Mouse (Mus musculus) embryonic facial prominence, embryonic 12.5 days (tissue): ENCODE measurements around the gene Zfp691. TPM values are rescaled to one million over a fixed set of nuclear protein-coding genes. Genes with fewer than 3 reads are reported as not detected.

Source experiments
- ATAC-seq: fragments of 200-750 bp; cut with Nextera tagmentation; 2 replicates; pipeline ENCODE4 v1.8.0; 2017; ENCODE audit not compliant: insufficient number of reproducible peaks, insufficient read depth, low FRiP score, low TSS enrichment
- H3K27ac ChIP-seq: fragments of 300-500 bp; sonication (generic); 2 replicates; pipeline ENCODE4 v1.5.1; 2016; ENCODE audit warnings: mild to moderate bottlenecking
- H3K27me3 ChIP-seq: fragments of 300-500 bp; sonication (generic); 2 replicates; pipeline ENCODE4 v1.6.1; 2016; ENCODE audit warnings: mild to moderate bottlenecking, moderate library complexity
- H3K36me3 ChIP-seq: fragments of 300-500 bp; sonication (generic); 2 replicates; pipeline ENCODE4 v1.6.1; 2016; ENCODE audit warnings: mild to moderate bottlenecking
- H3K4me1 ChIP-seq: fragments of 300-500 bp; sonication (generic); 2 replicates; pipeline ENCODE4 v1.6.1; 2016
- H3K4me2 ChIP-seq: fragments of 300-500 bp; sonication (generic); replicated peaks from 2 replicates; pipeline ENCODE4 v1.6.1; 2016; ENCODE audit warnings: mild to moderate bottlenecking, moderate library complexity
- H3K4me3 ChIP-seq: fragments of 300-500 bp; sonication (generic); 2 replicates; pipeline ENCODE4 v1.5.1; 2016; ENCODE audit warnings: mild to moderate bottlenecking
- H3K9ac ChIP-seq: fragments of 300-500 bp; sonication (generic); 2 replicates; pipeline ENCODE4 v1.6.1; 2016; ENCODE audit warnings: mild to moderate bottlenecking, moderate library complexity
- H3K9me3 ChIP-seq: fragments of 300-500 bp; sonication (generic); 2 replicates; pipeline ENCODE4 v1.6.1; 2016; ENCODE audit warnings: mild to moderate bottlenecking, moderate library complexity
- WGBS: fragments of 180-500 bp; shearing (Covaris S2); methylation state at CpG from one replicate; pipeline ENCODE4 v1.1.7; 2016; 5-methylcytosine and 5-hydroxymethylcytosine counted together
- polyA plus RNA-seq: library from polyadenylated mRNA; unstranded; fragments of >200 nt; fragmentation: Nextera tagmentation; extraction: Ambion mirVana; gene quantifications from 2 replicates; pipeline ENCODE4 v1.2.1, GENCODE M21; 2016

The Zfp691 gene
- polyA plus RNA-seq = 7.7 and 7.8 TPM in 2 replicates

DNA sequence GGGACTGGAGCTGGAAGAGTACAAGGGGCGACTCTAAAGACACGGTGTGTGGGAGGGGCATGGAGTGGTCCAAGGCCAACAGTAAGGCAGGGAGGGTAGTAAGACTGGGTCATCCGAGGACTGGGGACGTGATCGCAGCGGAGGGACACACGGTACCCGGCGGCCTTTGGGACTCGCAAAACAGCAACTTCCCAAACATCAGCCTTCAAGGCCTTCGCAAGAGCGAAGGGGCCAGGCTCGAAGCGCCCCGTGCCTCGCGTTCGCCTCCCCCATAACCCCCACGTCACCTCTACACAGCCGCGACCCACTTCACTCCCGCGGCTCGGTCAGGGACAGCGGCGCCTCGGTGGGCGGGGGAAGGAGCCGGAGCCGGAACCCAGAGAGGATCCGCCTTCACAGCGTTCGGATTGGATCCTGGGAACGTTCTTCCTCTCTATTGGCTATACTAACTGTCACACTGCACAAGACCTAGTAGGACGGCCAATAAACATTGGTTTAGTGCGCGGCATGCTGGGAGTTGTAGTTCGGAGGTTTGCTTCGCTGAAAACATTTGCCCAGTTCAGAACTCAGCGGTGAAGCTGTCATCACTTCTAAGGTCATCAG, at the start of gene Zfp691:
Zfp691 (minus strand) TSS at position 345 of the 603 bp plus-strand sequence.
- peaks cover 20% of the 10 kb centered on the region for H3K36me3 ChIP-seq
- H3K9me3 ChIP-seq = no peaks in the 10 kb centered on the region
- no peaks in the 10 kb centered on the region for H3K27me3 ChIP-seq
- H3K4me3 ChIP-seq = peak within 1 kb of the TSS; percentile 79
- WGBS = under 1% methylated on average over 40 of the region's 40 CpGs
- ATAC-seq = peak; percentile 100
- no peak within 1 kb of the TSS for H3K27ac ChIP-seq
- peak within 1 kb of the TSS; percentile 85 for H3K9ac ChIP-seq
- peak within 1 kb of the TSS; percentile 83 for H3K4me2 ChIP-seq
- peaks cover 13% of the 10 kb centered on the region; the same call in 1 of the 2 replicates for H3K4me1 ChIP-seq

DNA sequence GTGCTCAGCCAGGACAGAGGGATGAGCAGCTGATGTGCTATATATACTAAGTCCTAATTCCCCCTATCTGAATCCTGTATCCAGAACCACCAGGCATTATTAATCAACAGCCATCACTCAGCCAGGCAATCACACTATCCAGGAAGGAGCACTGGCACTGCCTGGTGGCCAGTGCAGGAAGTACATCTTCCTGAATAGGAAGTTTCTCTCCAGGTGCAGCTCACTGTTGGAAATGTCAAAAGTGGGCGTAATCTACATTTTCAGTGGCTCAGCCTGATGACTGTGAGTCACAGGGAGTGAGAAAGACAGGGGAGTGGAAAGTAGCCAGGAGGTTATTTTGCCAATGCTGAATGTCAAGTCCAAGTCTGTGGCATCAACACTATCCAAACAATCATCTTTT, 49.7 kb upstream of the Zfp691 start:
- Histone ChIP-seq H3K9ac (no peak overlapping the region), H3K27me3 (no peaks in the 10 kb centered on the region), H3K27ac (no peak overlapping the region), H3K4me1 (no peaks in the 10 kb centered on the region), H3K36me3 (peaks cover 48% of the 10 kb centered on the region), H3K4me2 (no peak overlapping the region), H3K4me3 (no peak overlapping the region), H3K9me3 (no peaks in the 10 kb centered on the region)
- WGBS = 94% methylated on average over 1 of the region's 1 CpGs
- ATAC-seq = no peak

DNA sequence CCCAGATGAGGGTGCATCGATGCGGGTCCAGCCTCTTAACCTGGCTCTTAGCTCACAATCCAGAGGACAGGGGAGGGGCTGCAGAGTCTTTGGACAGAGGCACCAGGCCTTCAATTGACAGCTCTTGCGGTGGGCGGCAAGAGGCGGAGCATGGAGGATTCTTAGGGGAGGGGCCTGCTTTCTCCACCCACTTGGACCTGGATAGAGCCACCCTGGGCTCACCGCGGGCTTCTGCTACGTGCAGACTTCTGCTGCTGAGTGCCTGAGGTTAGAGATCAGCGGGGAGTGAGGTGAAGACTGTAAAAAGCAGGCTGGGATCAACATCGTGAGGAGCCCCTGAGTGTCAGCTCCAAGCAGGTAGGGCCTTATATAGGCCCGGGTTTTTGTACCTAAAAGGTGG, 44.2 kb upstream of the Zfp691 start, which contains the start of gene Tmem269:
Tmem269 (minus strand) TSS at position 49 of the 400 bp plus-strand sequence.
- Histone ChIP-seq H3K9ac (no peak within 1 kb of the TSS), H3K4me2 (no peak within 1 kb of the TSS), H3K27ac (no peak within 1 kb of the TSS), H3K27me3 (no peaks in the 10 kb centered on the region), H3K36me3 (no peaks in the 10 kb centered on the region), H3K4me3 (no peak within 1 kb of the TSS), H3K4me1 (peaks cover 7% of the 10 kb centered on the region; the same call in 1 of the 2 replicates), H3K9me3 (no peaks in the 10 kb centered on the region)
- peak; percentile 32; the same call in 1 of the 2 replicates for ATAC-seq
- 13% methylated on average over 11 of the region's 11 CpGs for WGBS

DNA sequence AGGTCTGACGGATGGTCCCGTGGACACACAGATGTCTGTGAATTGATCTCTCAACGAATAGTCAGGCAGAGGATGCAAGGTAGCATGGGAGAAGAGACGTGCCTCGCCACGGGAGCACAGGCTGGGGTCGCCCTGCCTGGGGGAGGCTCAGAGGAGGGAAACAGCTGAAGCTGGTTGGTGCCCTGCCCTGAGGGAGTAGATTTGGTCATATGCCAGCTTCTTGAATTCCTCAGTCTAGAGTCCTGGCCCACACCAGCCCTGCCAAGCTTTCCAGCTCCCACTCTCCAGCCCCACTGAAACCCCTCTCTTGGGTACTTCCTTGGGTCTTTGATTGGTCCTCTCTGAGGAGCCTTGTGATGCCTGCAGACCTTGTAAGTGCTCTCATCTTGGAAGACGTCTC, 42.7 kb upstream of the Zfp691 start:
- no peaks in the 10 kb centered on the region for H3K27me3 ChIP-seq
- no peak overlapping the region for H3K4me3 ChIP-seq
- ATAC-seq = no peak
- no peak overlapping the region for H3K9ac ChIP-seq
- no peaks in the 10 kb centered on the region for H3K36me3 ChIP-seq
- WGBS = 70% methylated on average over 8 of the region's 8 CpGs
- no peaks in the 10 kb centered on the region for H3K9me3 ChIP-seq
- H3K27ac ChIP-seq = no peak overlapping the region
- H3K4me2 ChIP-seq = no peak overlapping the region
- H3K4me1 ChIP-seq = peaks cover 7% of the 10 kb centered on the region; the same call in 1 of the 2 replicates

DNA sequence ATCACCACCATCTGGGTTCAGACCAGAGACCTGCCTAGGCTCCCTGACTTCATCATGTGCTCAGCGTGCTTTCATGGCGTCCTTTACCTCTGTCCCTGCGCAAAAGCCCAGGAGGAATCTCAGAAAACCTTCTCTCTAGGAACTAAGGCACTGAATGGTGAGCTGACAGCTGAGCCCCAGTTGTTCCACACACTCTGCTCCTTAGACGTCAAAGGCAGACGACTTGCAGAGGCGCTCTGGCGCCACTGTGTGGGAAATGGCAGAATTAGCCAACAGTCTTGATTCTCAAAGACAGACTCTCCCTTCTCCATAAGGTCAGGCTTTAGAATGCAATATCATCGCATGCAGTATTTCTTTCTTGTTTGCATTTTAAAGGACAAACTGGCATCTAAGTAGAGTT, 30.7 kb upstream of the Zfp691 start:
- no peaks in the 10 kb centered on the region for H3K9me3 ChIP-seq
- no peak overlapping the region for H3K9ac ChIP-seq
- peaks cover 13% of the 10 kb centered on the region for H3K36me3 ChIP-seq
- ATAC-seq = no peak
- no peak overlapping the region for H3K4me2 ChIP-seq
- no peak overlapping the region for H3K4me3 ChIP-seq
- H3K27me3 ChIP-seq = no peaks in the 10 kb centered on the region
- no peaks in the 10 kb centered on the region for H3K4me1 ChIP-seq
- H3K27ac ChIP-seq = no peak overlapping the region
- WGBS = 16% methylated on average over 8 of the region's 8 CpGs

DNA sequence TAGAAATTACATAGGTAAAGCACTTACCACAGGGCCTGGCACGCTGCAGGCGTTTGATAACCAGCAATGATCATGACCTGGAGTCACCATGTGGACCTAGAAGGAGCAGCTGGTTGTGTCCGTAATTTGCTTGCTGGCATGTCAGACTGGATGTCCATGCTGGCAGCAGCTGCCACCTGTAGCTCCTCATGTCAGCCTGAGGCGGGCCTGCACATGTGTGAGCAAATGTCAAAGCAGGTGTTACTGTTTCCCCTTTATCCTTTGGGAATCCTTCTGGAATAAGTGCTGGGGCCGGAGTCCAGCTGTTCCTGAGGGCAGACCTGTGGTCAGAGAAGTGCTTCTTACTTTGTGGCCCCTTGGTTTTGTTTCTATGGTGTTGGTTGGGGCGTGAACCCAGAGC, 24.1 kb upstream of the Zfp691 start:
- H3K27me3 ChIP-seq = no peaks in the 10 kb centered on the region
- H3K4me2 ChIP-seq = no peak overlapping the region
- H3K4me3 ChIP-seq = no peak overlapping the region
- H3K27ac ChIP-seq = no peak overlapping the region
- H3K9ac ChIP-seq = no peak overlapping the region
- ATAC-seq = no peak
- H3K4me1 ChIP-seq = peaks cover 14% of the 10 kb centered on the region; the same call in 1 of the 2 replicates
- H3K36me3 ChIP-seq = peaks cover 23% of the 10 kb centered on the region
- 77% methylated on average over 6 of the region's 6 CpGs for WGBS
- H3K9me3 ChIP-seq = no peaks in the 10 kb centered on the region

DNA sequence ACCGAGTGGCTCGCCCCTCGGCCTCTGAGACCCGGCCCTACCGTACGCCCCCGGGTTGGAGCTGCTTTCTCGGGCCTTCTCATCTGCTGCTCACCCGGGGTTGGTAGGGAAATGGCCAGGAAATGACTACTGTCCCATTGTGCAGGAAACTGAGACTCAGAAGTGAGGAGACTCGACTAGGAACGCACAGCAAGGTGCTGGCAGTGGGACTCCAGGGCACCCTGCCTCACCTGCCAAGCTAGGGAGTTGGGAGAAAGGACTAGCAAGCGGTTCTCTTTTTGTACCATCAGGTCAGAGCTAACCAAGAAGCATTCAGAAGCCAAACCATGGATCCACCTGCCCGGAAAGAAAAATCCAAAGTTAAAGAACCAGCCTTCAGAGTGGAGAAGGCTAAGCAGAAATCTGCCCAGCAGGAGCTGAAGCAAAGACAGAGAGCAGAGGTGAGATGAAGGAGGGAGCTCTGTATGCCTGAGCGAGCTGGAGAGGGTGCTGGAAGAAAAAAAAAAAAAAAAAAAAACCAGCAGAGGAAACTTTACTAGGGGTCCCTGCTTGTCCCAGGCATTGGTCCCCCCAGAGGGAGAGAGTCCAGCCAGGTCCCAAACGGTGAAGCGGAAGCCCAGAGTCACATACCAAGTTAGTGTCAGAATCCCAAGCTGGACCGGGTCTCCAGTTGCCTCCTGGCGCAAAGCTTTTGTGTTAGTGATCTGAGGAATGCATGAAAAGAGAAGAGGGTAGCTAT, 21.8 kb upstream of the Zfp691 start:
- Histone ChIP-seq H3K27me3 (no peaks in the 10 kb centered on the region), H3K4me1 (peaks cover 14% of the 10 kb centered on the region; the same call in 1 of the 2 replicates), H3K4me2 (peak overlapping the region; percentile 70), H3K4me3 (peak overlapping the region; percentile 63), H3K9me3 (no peaks in the 10 kb centered on the region), H3K9ac (peak overlapping the region; percentile 72), H3K27ac (peak overlapping the region; percentile 83), H3K36me3 (peaks cover 12% of the 10 kb centered on the region)
- no peak; the same call in 1 of the 2 replicates for ATAC-seq
- WGBS = 9% methylated on average over 18 of the region's 18 CpGs

DNA sequence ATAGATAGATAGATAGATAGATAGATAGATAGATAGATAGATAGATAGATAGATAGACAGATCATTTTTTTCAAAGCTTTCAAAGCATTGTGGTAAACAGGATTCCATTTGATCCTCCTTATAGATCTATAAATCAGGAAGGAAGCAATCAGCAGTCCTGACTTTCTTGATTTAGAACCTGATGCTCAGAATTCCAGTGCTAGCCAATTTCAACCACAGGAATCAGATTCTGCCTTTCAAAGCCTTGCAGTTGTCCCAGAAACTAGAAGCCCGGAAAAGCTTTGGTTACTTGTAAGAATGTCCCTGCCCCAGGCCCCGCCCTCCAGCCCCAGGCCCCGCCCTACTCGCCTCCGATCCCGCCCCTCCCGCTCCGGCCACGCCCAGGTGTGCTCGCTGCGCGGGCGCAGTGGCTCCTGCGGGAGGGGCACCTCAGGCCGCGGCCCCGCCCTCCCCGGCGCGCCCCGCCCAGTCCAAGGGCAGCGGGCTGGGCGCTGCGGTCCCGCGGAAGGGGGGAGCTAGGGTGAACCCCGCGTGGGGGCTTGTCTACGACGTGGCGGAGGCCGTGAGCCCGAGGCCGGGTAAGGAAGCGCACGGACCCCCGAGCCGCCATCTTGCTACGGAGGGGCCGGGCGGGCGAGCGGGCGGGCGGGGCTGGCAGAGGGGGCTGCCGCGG, 21.1 kb upstream of the Zfp691 start, which contains the start of gene Svbp:
Svbp (plus strand) TSS at position 398 of the 673 bp plus-strand sequence.
- H3K27ac ChIP-seq = peak within 1 kb of the TSS; percentile 83
- WGBS = 2% methylated on average over 46 of the region's 47 CpGs
- peak; percentile 93 for ATAC-seq

DNA sequence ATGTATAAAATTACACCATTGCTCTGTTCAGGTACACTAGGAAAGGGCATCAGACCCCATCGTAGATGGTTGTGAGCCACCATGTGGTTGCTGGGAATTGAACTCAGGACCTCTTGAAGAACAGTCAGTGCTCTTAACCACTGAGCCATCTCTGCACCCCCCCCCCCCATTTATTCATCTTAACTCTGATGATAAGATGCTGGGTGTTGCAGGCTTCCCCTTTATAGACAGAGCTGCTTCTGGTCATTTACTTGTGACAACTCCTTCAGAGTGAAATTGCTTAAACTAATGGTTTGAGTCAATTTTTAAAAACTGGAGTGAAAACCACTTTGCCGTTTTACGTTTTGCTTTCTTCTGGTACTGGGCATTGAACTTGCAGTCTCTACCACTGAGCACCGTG, 18.8 kb upstream of the Zfp691 start:
- no peaks in the 10 kb centered on the region for H3K9me3 ChIP-seq
- H3K36me3 ChIP-seq = peaks cover 3% of the 10 kb centered on the region; the same call in 1 of the 2 replicates
- no peak overlapping the region for H3K9ac ChIP-seq
- ATAC-seq = no peak
- H3K4me2 ChIP-seq = no peak overlapping the region
- no peaks in the 10 kb centered on the region; the same call in 1 of the 2 replicates for H3K27me3 ChIP-seq
- H3K27ac ChIP-seq = no peak overlapping the region
- 90% methylated on average over 4 of the region's 4 CpGs for WGBS
- peaks cover 14% of the 10 kb centered on the region; the same call in 1 of the 2 replicates for H3K4me1 ChIP-seq
- H3K4me3 ChIP-seq = no peak overlapping the region

More for the DNA sequence above, 21.1 kb upstream of the Zfp691 start, which contains the start of gene Svbp:
- Histone ChIP-seq H3K4me3 (peak within 1 kb of the TSS; percentile 63), H3K27me3 (no peaks in the 10 kb centered on the region), H3K9ac (peak within 1 kb of the TSS; percentile 72), H3K36me3 (peaks cover 10% of the 10 kb centered on the region), H3K9me3 (no peaks in the 10 kb centered on the region), H3K4me1 (peaks cover 14% of the 10 kb centered on the region; the same call in 1 of the 2 replicates), H3K4me2 (peak within 1 kb of the TSS; percentile 70)

DNA sequence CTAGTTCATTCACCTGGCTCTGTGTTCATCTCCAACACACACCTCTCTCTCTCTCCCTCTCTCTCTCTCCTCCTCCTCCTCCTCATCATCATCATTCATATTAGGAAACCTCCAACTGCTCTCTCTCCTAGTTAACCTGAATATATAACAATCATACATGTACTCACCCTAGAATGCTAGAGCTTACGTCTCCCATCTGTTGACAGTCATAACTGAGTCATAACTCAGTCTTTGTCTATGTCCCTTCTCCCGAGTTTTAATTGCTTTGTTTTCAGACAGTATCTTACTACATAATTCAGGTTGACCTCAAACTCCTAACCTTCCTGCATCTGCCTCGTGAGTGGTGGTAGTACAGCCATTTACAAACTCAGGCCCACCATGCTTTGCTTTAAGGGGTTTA, 17.3 kb upstream of the Zfp691 start:
- H3K4me2 ChIP-seq = no peak overlapping the region
- H3K36me3 ChIP-seq = no peaks in the 10 kb centered on the region
- no peak for ATAC-seq
- H3K4me3 ChIP-seq = no peak overlapping the region
- H3K9me3 ChIP-seq = no peaks in the 10 kb centered on the region
- no peaks in the 10 kb centered on the region; the same call in 1 of the 2 replicates for H3K27me3 ChIP-seq
- WGBS = 66% methylated on average over 3 of the region's 3 CpGs
- 0 out of 2 replicates have a peak, but pooled peaks cover under 1% of the 10 kb centered on the region for H3K4me1 ChIP-seq
- H3K27ac ChIP-seq = no peak overlapping the region
- no peak overlapping the region for H3K9ac ChIP-seq

DNA sequence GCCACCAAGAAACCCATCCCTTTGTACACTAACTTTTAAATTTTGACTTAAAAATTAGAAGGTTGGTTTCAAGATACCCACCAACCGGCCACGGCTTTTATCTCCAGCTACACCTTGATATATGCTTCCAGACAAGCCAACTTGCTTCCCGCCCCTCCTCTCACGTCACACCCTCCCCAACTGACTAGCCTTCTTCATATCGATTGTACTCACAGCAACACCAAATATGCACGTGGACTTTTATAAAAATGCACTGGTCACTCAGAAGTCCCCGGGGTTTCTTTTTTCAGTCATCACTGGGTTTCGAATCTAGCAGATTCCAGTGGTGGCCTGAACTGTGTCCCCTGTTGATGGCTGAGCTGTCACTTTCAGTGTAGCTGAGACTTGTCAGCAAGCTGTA, 16.6 kb upstream of the Zfp691 start:
- Histone ChIP-seq H3K27me3 (no peaks in the 10 kb centered on the region; the same call in 1 of the 2 replicates), H3K9ac (no peak overlapping the region)
- ATAC-seq = no peak

More for the DNA sequence above, 16.6 kb upstream of the Zfp691 start:
- Histone ChIP-seq H3K4me1 (no peaks in the 10 kb centered on the region), H3K4me3 (no peak overlapping the region), H3K36me3 (no peaks in the 10 kb centered on the region), H3K4me2 (no peak overlapping the region), H3K9me3 (no peaks in the 10 kb centered on the region), H3K27ac (no peak overlapping the region)
- 83% methylated on average over 8 of the region's 8 CpGs for WGBS
